Mouse (Mus musculus): ENCODE results near the gene Zfp995.
"Not testable (repeated sequence)": the region's sequence is repeated elsewhere in the genome, so short reads cannot be mapped to it uniquely, and the experiment has no call there.

Gene Zfp995

GRCm38 (mm10) chr17:21909456-21910052 is at the start of gene Zfp995:
Gene Zfp995 (minus strand): TSS chr17:21909926.
- DNase-seq (ENCODE audit: low read depth) = peak; percentile 27

- DNase-seq (ENCODE audit: low read depth) = no peak
Measured at GRCm38 (mm10) chr17:21909039-21909438, 687 bp downstream of the Zfp995 start.

- DNase-seq (ENCODE audit: low read depth) = no peak
Measured at GRCm38 (mm10) chr17:21871256-21871655, 38.5 kb downstream of the Zfp995 start.

- not testable (repeated sequence) for DNase-seq (ENCODE audit: low read depth)
Measured at GRCm38 (mm10) chr17:21846322-21846582, 63.5 kb downstream of the Zfp995 start.

GRCm38 (mm10) chr17:21845545-21846321 is 64.0 kb downstream of the Zfp995 start, which contains the start of gene Zfp820:
Gene Zfp820 (minus strand): TSS chr17:21845772.
- DNase-seq (ENCODE audit: low read depth) = peak; percentile 55

- no peak for DNase-seq (ENCODE audit: low read depth)
Measured at GRCm38 (mm10) chr17:21838510-21838909, 71.2 kb downstream of the Zfp995 start.
